Mouse (Mus musculus) 3134 (cell line): ENCODE data around the gene Ooep.

Experiments used
- DNase-seq: peaks from one replicate; pipeline ENCODE4 v3.0.0-alpha.2; 2011; ENCODE audit warnings: low spot score; ENCODE audit not compliant: insufficient read length; ENCODE audit errors: extremely low read depth

Ooep gene

DNA sequence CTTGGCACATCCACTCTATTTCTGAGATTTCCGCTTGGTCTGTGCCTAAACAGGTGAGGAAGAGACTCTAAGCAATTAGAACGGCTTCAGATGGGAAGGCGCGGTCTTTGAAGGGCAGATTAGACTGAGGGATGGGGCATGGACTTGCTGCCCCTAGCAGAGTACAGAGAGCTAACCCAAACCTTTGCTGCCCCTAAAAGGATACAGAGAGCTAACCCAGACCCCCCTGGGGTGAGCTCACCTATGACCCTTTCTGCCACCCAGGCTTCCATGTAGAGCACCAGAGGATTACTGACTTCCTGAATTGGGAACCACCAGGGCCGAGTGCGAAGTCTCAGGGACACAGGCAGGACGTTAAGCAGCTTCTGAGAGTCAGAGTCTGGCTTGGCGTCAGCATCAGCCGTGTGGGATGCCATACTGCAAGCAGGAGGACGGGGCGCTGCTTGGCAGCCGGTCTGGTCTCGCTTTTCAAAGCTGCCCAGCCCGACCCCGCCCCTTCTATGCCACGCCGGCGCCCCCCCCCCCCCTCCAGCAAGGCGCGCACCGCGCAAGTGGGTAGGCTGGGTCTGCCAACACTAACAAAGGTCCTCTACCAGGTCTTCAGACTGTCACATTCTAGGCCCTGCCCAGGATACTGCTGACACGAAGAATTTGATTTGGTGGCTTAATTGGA is at the start of gene Ooep:
TSS of gene Ooep (minus strand) at position 613 of the 673 bp plus-strand sequence.
- no peak for DNase-seq

DNA sequence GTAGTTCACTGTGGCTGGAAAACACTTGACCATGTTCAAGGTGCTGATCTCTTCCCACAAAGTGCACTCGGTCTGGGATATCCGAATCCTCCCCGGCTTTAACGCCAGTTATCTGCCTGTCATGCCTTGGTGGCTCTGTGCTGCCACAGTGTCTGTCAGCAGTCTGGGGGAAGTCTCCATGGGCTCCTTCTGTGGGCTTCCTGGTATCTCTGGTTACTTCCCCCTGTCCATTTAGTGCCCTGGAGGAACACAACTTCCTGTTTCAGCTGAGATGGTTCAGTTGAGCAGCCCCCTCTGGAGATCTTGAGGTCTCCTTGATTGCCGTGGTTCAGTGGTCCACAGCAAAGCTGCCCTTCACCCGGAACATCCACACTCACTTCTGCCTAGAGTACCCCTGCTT is 49.7 kb upstream of the Ooep start:
- DNase-seq, result no peak

DNA sequence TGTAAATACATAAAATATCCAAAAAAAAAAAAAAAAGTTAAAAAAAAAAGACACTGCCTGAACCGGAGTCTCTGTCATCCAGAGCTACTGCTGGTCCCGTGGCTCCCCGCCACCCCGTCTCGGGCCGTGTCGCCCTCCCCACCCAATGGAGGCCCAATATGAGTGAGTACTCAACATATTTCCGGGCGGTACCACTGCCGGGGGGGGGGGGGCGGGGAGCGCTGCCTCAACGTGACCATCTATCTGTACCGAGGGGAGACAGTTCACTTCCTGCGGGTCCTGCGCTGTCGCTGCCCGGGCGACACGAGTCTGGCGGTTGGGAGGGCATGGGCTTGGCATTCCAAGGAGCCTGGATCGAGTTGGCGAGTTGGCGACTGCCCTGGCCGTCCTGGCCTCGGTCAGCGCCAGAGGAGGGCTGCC is 48.8 kb upstream of the Ooep start:
- no peak for DNase-seq

DNA sequence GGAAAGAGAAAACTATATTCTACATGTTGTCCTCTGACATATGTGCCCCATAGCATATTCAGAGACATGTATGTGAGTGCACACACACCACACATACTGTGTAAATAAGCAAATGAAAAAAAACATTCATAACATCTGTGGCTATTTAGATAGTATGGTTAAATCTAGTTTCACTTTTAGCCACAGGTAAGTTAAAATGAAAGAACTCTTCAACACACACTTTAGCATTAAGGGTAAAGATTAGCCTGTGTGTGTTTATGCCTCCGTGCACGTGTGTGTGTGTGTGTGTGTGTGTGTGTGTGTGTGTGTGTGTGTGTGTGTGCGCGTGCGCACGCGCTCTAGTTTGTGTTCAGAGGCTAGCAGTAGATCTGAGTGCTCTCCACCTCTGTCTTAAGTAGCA is 23.1 kb upstream of the Ooep start:
- no peak for DNase-seq

DNA sequence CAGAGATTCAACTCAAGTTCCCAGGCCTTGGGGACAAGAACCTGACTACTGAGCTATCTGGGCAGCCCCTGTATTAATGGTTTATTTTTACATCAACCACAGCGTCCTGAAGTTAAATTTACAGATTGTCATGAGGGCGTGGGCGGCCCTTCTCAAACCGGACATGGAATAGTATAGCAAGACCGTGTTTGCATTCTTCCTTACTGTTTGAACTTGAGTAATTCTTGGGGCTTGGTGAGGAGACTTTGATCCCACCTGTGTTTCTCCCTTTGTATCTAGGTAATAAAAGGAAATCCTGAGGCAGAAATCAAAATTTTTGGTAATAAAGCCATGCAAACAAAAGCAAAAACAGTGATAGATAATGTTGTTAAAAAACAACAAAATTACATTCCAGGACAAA is 22.0 kb upstream of the Ooep start:
- no peak for DNase-seq

DNA sequence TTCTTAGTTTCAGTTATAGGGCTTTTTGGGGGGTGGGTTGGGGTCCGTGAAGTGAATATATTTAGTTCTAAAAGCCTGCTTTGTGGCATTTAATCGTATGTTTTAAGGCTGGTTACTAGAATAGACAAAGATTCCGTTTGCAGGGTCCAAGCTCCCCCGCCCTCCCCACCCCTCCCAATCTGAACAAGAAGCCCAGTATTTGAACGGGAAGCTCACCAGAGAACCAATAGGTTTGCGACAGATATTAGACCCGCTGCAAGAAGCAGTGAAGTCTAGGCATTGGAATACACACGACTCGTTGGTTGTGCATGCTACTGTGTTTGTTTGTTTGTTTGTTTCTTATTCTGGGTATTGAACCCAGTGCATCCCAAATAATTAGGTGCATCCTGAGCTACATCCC is 18.0 kb upstream of the Ooep start:
- DNase-seq, result no peak

DNA sequence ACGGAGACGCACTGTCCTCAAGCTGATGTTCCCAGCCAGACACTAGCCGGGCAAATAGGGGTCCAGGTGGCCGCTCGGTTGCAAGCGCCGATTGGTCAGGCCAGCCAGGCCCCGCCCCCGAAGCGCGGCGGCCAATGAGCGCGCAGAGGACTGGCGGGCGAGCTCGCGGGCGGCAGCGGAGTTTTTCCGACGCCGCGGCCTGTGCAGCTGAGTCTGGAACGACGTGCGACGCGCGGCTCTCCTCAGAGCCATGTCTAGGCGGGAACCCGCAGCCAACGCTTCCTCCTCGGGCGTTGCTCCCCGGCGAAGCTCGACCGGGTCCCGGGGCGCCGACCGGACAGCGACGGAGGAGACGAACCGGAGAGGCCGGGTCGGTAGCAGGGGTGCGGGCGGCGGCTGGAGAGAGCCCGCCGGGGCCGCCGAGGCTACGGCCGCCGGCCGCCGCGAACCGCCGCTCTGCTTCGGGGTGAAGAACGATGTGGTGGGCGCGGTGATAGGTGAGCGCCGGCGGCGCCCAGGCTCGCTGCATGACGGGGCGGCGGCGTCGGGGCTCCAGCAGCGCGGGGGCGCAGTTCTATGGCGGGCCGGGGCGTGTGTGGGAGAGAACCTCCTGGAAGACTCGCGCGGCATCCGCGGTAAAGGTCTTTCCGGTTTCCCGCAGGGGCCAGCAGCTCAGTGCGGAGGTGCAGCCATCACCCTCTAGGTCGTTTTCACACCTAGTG is 17.3 kb upstream of the Ooep start, which contains the start of gene Ddx43:
TSS of gene Ddx43 (plus strand) at position 148 of the 722 bp plus-strand sequence.
- DNase-seq, result no peak

DNA sequence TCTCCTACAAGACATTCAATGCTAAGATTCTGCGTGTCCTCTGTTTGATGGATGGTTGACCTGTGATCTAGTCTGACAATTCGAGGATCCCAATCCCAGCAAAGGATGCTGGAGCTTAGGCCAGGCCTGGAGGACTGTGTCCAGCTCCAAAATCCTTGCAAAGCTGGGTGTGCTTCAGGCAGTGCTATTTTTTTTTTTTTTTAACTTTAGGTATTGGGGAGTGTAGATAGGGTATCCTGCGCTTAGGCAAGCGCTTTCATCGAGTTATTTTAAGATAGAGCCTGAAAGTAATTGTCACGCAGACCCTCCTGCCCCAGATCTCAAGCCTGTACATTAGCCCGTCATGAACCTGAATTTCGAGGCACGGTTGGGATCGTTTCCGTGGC is 16.7 kb upstream of the Ooep start:
- DNase-seq, result no peak

DNA sequence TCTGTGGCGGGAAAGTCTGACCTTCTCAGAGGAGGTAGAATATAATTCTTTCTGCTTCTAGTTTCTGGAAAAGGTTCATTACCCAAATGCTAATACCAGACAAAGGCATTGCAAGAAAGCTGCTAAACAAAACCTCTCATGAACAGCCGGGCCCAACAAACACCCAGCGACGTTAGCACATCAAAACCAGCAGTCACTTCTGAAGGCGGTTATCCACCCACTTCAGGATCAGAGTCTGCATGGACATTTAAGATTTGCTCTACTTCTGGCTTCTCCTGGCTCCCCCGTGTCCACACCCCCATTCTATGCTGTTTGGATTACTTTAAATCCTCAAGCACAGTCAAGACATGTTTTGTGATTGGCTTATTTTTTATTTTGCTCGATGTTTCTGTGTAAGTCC is 16.1 kb upstream of the Ooep start:
- no peak for DNase-seq

DNA sequence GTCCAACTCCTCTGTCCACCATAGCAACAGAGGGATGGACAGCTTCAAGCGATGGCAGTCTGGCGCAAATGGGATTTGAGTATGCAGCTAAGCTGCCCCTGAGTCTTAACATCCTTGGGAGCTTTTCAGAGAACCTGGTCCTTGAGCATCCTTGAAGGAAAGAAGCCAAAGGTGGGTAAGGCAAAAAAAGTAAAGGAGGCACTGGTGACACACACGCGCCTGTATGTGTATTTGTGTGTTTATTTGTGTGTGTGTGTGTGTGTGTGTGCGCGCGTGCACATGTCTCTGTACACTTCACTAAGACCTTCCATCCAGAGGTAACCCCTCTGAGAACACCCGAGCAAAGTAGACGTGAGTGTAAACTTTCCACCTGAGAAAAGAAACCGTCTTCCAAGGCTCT is 15.2 kb upstream of the Ooep start:
- no peak for DNase-seq

DNA sequence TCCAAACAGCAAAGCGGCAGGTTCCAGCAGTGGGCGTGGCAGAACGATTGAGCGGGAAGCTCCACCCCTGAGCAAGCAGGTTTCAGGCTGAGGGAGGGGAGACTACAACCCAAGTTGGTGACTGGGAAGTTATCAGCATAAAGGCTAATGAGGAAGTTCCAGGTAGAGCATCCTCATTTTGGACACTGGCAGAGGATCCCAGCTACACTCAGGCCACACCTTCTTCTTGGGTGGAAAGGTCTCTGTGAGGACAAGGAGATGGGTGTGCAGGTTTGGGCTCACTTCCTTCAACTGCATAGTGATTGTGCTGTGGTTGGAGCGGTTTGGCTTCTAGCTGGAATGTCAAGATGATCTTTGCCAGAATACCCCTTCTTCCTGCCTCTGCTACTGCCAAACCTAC is 11.5 kb upstream of the Ooep start:
- DNase-seq, result peak; percentile 53

DNA sequence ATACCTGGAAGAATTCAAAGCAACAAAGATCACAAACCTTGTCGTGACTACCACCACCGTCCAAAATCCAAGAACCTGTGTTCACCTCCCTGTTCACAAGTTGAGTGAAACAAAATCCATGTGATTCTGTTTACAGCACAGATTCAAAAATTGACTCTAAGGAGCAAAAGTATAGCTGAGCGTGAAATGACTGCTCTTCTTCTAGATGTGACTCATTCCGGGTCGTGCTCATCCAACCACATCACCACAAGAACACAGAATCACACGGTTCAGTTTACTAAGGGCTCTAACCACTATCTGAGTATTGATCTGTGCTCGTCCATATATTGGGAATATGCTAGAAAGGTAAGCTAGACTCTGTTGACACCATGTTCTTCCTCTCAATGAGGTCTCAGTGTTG is 8.4 kb upstream of the Ooep start:
- DNase-seq, result no peak

DNA sequence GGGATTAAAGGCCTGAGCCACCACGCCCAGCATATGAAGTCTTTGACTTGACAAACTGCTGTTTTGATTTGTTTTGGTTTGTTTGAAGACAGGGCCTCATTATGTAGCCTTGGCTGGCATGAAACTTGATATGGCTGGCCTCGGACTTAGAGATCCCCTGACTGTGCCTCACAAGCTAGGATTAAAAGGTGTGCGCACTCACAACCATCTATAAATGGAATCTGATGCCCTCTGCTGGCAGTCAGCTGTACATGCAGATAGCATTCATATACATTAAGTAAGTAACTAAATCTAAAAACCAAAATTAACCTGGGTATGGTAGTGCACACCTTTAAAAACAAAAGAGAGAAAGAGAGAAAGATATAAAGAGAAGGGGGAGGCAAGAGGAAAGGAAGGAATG is 7.4 kb upstream of the Ooep start:
- DNase-seq, result no peak

DNA sequence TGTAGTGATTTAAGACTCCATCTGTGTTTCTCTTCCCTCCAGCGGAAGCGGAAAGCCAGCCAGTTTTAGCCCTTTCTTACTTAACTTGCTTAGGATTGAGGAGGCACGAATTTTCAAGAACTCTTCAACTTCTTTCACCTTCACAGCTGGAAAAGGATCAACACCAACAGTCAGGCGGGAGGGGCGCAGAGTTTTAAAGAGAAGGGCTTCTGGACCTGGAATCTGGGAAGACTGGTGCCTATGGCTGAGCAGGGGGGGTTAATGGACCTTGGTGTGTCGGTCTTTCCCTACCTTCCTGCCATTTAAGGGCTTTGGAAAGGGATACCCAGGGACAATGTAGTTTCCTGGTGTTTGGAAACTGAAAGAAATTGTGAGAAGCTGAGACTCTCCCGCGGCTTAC is 979 bp downstream of the Ooep start:
- no peak for DNase-seq

DNA sequence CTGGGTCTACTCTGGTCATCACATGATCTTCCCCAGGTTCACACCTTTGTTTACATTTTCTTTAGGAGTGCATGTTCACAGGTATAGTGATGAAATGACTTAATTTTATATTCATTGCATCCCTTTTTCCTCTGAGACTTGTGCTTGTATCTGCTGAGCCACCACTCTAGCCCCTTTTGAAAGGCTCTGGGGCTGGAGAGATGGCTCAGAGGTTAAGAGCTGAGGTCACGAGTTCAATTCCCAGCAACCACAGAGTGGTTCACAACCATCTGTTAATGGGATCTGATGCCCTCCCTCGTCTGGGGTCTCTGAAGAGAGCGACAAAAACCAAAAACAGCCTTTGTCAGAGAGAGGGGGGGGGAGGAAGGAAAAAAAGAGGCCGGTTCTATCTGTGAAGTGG is 3.0 kb downstream of the Ooep start:
- no peak for DNase-seq

DNA sequence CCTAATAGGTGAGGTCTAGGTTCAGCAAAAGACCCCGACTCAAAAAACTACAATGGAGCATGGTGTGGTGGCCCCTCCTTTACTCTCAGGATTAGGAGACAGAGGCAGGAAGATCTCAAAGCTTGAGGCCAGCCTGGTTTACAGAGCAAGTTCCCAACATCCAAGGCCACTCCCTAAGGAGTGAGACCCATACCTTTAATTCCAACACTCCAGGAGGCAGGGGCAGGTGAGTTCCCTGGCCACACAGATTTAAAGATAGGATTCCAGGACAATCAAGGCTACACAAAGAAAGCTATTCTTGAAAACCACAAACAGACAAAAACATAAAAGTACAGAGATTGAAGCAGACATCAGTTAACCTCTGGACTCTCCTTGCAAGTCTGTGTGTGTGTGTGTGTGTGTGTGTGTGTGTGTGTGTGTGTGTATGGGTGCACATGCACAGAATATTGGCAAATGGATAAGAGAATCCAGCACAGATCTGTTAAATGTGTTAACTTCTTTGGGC is 3.6 kb downstream of the Ooep start:
- no peak for DNase-seq

DNA sequence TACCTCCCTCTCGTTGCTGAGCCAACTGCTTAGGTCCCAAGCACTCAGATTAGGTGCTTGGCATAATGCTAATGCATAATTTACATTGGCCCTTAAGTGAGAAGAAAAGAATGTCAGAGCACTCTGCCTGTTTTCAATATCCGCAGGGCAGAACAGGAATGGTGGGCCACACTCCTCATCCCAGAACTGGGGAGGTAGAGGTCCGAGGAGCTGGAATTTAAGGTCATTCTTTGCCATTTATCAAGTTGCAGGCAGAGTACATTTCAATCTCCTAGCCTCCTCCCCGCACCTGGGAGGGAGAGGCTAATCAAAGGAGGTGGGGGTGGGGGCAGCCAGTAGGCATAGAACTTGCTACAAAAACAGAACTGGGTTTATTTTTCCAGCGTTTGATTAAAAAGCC is 4.1 kb downstream of the Ooep start:
- DNase-seq, result no peak

DNA sequence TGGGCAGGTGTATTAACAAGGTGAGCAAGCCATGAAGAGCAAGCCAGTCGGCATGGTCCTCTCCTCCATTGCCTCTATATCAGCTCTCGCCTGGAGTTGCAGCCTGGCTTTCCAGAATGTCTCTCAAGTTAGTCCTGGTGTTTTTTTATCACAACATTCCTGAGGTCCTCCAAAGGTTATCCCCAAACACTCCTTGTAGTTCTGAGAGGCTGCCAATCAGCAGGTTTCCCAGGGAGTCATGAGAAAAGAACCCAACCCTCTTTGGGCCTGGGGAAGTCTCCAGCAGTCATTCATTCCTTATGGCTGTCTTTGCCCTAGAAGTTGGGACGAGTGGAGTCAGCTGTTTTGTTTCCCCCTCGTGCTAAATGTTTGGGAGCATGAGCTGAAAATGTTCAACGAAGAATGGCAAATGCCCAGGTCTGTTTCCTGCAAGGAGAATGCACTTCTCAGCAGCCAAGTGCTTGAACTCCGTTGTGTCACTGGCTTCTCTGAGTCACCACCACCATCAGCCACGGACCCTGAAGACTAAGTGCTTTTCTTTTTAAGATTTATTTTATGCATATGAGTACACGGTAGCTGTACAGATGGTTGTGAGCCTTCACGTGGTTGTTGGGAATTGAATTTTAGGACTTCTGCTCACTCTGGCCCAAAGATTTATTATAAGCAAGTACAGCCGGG is 5.6 kb downstream of the Ooep start:
- no peak for DNase-seq

DNA sequence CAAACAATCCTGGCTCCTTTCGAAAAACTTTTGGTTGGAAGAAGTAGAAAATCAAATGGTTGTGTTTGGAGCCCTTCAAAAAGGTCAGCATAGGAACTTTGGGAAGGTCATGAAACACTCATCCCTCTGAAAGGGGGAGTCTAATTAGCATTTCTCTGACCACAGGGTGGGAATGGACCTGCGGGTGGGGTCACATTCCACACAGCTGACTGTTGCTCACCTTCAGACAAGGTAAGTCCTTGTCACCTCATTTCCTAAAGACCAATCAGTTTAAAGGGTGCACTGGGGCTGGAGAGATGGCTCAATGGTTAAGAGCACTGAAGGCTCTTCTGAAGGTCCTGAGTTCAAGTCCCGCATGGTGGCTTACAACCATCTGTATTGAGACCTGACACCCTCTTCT is 7.1 kb downstream of the Ooep start:
- DNase-seq, result no peak

DNA sequence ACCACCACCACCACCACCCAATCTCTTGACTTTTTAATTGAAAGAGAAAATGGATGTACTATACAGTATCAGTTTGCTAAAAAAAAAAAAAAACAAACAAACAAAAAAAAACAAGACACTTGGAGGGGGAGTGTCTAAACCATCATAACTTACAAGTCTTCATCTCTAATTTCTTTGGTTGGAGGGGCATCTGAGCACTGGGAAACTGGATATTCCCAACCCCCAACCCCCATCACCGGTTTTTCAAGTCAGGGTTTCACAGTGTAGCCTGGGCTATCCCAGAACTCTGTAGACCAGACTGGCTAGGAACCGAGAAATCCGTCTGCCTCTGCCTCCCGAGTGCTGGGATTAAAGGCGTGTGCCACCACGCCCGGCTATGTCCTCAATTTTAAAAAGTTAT is 8.7 kb downstream of the Ooep start:
- DNase-seq, result no peak

DNA sequence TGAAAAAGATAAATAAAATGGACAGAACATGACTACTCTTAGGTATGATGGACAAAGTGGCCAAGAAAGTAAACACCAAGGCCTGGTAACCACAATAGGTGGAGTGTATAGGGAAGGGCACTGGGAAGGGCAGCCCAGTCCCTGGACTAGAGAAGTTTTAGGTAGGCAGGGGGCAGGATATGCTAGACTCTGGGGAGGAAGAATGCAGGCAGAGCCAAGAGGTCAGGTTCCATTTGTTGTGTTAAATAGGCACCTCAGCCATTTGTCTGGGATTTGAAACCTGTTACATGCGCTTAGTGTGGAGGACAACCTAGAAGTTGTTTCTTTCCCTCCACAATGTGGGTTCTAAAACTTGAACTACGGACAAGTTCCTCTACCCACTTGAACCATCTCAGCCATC is 9.2 kb downstream of the Ooep start:
- DNase-seq, result no peak
